8 mouse cellular contexts compared by ENCODE assay signal in the genomic region with DNA sequence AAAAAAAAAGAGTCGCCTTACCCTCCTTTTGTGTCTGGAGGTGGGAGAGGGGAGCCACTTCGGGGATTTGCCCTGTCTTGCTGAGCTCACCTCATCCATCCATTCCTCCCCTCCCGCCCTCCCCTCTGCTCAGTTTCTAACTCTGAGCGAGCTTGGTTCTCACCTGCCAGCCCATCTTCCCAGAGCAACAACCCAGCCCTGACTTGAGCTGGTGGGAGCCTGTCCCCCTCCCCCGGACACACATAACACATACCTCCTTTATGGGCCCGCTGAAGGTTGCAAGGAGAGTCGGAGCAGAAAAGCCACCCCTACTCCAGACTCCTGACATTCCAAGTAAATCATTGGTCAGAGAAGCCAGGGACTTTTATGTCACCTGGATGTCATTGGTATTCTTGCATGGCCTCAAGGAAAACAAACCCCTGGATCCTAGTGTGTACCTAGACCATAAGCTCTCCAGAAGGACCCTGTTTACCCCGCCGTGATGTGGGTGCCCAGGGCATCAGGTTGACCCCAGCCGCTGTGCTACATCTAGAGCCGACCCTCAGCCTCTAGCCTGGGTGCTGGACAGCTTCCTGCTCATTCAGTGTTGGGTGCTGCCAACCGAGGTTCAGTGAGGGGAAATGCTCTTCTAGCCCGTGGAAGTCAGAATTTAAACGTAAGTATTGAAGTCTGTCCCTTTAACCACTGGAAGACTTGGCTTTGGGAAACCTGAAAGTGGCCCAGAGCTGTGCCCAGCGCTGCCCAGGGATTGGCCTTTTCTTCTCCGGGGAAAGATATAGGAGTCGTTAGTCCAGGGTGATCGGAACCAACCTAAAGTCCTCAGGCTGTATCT. TPM values are rescaled to one million over a fixed set of nuclear protein-coding genes. Genes with fewer than 3 reads are reported as not detected.
A peak's percentile ranks its signal among the peaks of the same experiment; 100 is the strongest.
DNase-seq lines count a peak whose midpoint lies in the region; ATAC-seq and TF ChIP-seq lines count a peak whose summit lies in the region.

No protein-coding gene starts in this region.

- WGBS in forebrain, embryonic 12.5 days, result 7% methylated on average over 16 of the region's 18 CpGs
- 8% methylated on average over 17 of the region's 18 CpGs for WGBS in limb, embryonic 11.5 days
- WGBS in neural tube, embryonic 13.5 days, result 8% methylated on average over 18 of the region's 18 CpGs

- H3K9me3 ChIP-seq in forebrain, embryonic 12.5 days, result no peaks in the 10 kb centered on the region
- no peaks in the 10 kb centered on the region for H3K9me3 ChIP-seq in limb, embryonic 11.5 days (ENCODE audit: control insufficient read depth, low read length)
- no peaks in the 10 kb centered on the region for H3K9me3 ChIP-seq in neural tube, embryonic 13.5 days

- H3K4me3 ChIP-seq in left cerebral cortex, adult 2 months, result peak overlapping the region; percentile 18; the same call in 1 of the 2 replicates
- no peak overlapping the region for H3K4me3 ChIP-seq in forebrain, embryonic 12.5 days (replicated peaks)
- no peak overlapping the region for H3K4me3 ChIP-seq in limb, embryonic 11.5 days (ENCODE audit: low read depth, low read length)
- no peak overlapping the region for H3K4me3 ChIP-seq in neural tube, embryonic 13.5 days

- intact Hi-C loops in left cerebral cortex, adult 2 months (cut with DNase I), result loop anchor here (1.0 to 10.0 kb wide), 3 partner anchors 132 to 246 kb away; a partner anchor contains a TSS

- H3K4me1 ChIP-seq in forebrain, embryonic 12.5 days, result peaks cover 34% of the 10 kb centered on the region
- peaks cover 32% of the 10 kb centered on the region for H3K4me1 ChIP-seq in limb, embryonic 11.5 days (ENCODE audit: control insufficient read depth, insufficient read depth, low read length)
- peaks cover 34% of the 10 kb centered on the region for H3K4me1 ChIP-seq in neural tube, embryonic 13.5 days (replicated peaks)

- H3K27ac ChIP-seq in left cerebral cortex, adult 2 months, result peak overlapping the region; percentile 71
- H3K27ac ChIP-seq in forebrain, embryonic 12.5 days, result peak overlapping the region; percentile 70
- H3K27ac ChIP-seq in limb, embryonic 11.5 days (replicated peaks; ENCODE audit: low read depth, low read length), result peak overlapping the region; percentile 59; the same call in 1 of the 2 replicates
- H3K27ac ChIP-seq in neural tube, embryonic 13.5 days (replicated peaks), result no peak overlapping the region

- no peaks in the 10 kb centered on the region for H3K36me3 ChIP-seq in forebrain, embryonic 12.5 days (replicated peaks)
- H3K36me3 ChIP-seq in limb, embryonic 11.5 days (ENCODE audit: control insufficient read depth, insufficient read depth, low read length), result no peaks in the 10 kb centered on the region
- no peaks in the 10 kb centered on the region for H3K36me3 ChIP-seq in neural tube, embryonic 13.5 days

- peaks cover 10% of the 10 kb centered on the region; the same call in 1 of the 2 replicates for H3K27me3 ChIP-seq in forebrain, embryonic 12.5 days
- no peaks in the 10 kb centered on the region for H3K27me3 ChIP-seq in limb, embryonic 11.5 days (ENCODE audit: control insufficient read depth, insufficient read depth, low read length)
- H3K27me3 ChIP-seq in neural tube, embryonic 13.5 days, result peaks cover 4% of the 10 kb centered on the region; the same call in 1 of the 2 replicates

- 0 out of 2 replicates have a peak, but pooled peaks have one; percentile 16 for ATAC-seq in forebrain, embryonic 12.5 days (ENCODE audit: low FRiP score)
- ATAC-seq in limb, embryonic 11.5 days (ENCODE audit: insufficient number of reproducible peaks, low FRiP score, low TSS enrichment, low read depth), result peak; percentile 24; the same call in 1 of the 2 replicates
- peak; percentile 24 for ATAC-seq in neural tube, embryonic 13.5 days (ENCODE audit: low read depth)

- TF ChIP-seq CTCF in left cerebral cortex, adult 2 months (IDR thresholded peaks at IDR 0.05), result no peak

- H3K9ac ChIP-seq in forebrain, embryonic 12.5 days, result peak overlapping the region; percentile 2; the same call in 1 of the 2 replicates
- no peak overlapping the region; the same call in 1 of the 2 replicates for H3K9ac ChIP-seq in limb, embryonic 11.5 days (ENCODE audit: low read length)
- peak overlapping the region; percentile 47 for H3K9ac ChIP-seq in neural tube, embryonic 13.5 days

- H3K4me2 ChIP-seq in forebrain, embryonic 12.5 days, result peak overlapping the region; percentile 38
- H3K4me2 ChIP-seq in limb, embryonic 11.5 days (ENCODE audit: low read depth, severe bottlenecking), result peak overlapping the region; percentile 21
- H3K4me2 ChIP-seq in neural tube, embryonic 13.5 days, result peak overlapping the region; percentile 40

- DNase-seq in left cerebral cortex, adult 2 months (ENCODE audit: extremely low spot score in 1 of 2, low spot score in 2 of 2), result no peak
- no peak for DNase-seq in left cerebral cortex, adult 9 months (ENCODE audit: low spot score in 2 of 2)
- DNase-seq in limb, embryonic 11.5 days (ENCODE audit: low spot score), result peak; percentile 46
- DNase-seq in adrenal gland, adult (ENCODE audit: inconsistent age in 2 of 2, low spot score in 1 of 2), result no peak
- no peak for DNase-seq in cerebellum, adult 9-10 months
- DNase-seq in right cerebral cortex, postnatal 4 days, result no peak

RNA-seq across cellular contexts. Expression of a gene that starts 8.0 kb away (rescaled TPM):
- total RNA-seq in left cerebral cortex, adult 2 months (2021), result 100 to 1,000 TPM; 273 to 308 TPM
- 757 and 770 TPM in 2 replicates for polyA plus RNA-seq in forebrain, embryonic 12.5 days (2016; fragmentation: Nextera tagmentation; extraction: Ambion mirVana)
- 1,049 and 1,075 TPM in 2 replicates for polyA plus RNA-seq in limb, embryonic 11.5 days (2014; fragmentation: Nextera tagmentation; extraction: Ambion mirVana)
- polyA plus RNA-seq in neural tube, embryonic 13.5 days (2015; fragmentation: Nextera tagmentation; extraction: Ambion mirVana), result 576 and 729 TPM in 2 replicates

RNA-seq across cellular contexts. Expression of a gene that starts 16.9 kb away (rescaled TPM):
- total RNA-seq in left cerebral cortex, adult 2 months (2021), result 10 to 100 TPM; 16.0 to 18.7 TPM
- polyA plus RNA-seq in forebrain, embryonic 12.5 days (2016; fragmentation: Nextera tagmentation; extraction: Ambion mirVana), result 38.0 and 42.6 TPM in 2 replicates
- 41.9 and 42.6 TPM in 2 replicates for polyA plus RNA-seq in limb, embryonic 11.5 days (2014; fragmentation: Nextera tagmentation; extraction: Ambion mirVana)
- 27.9 and 31.0 TPM in 2 replicates for polyA plus RNA-seq in neural tube, embryonic 13.5 days (2015; fragmentation: Nextera tagmentation; extraction: Ambion mirVana)

RNA-seq across cellular contexts. Expression of a gene that starts 26.0 kb away (rescaled TPM):
- total RNA-seq in left cerebral cortex, adult 2 months (2021), result 10 to 100 TPM; 12.2 to 14.1 TPM
- 4.4 TPM in 2 replicates for polyA plus RNA-seq in forebrain, embryonic 12.5 days (2016; fragmentation: Nextera tagmentation; extraction: Ambion mirVana)
- 7.9 and 9.3 TPM in 2 replicates for polyA plus RNA-seq in limb, embryonic 11.5 days (2014; fragmentation: Nextera tagmentation; extraction: Ambion mirVana)
- 5.9 and 6.9 TPM in 2 replicates for polyA plus RNA-seq in neural tube, embryonic 13.5 days (2015; fragmentation: Nextera tagmentation; extraction: Ambion mirVana)

RNA-seq across cellular contexts. Expression of a gene that starts 26.2 kb away (rescaled TPM):
- total RNA-seq in left cerebral cortex, adult 2 months (2021), result 10 to 100 TPM; 38.4 to 38.6 TPM
- polyA plus RNA-seq in forebrain, embryonic 12.5 days (2016; fragmentation: Nextera tagmentation; extraction: Ambion mirVana), result 37.7 and 39.0 TPM in 2 replicates
- 39.6 and 43.2 TPM in 2 replicates for polyA plus RNA-seq in limb, embryonic 11.5 days (2014; fragmentation: Nextera tagmentation; extraction: Ambion mirVana)
- 49.7 and 57.4 TPM in 2 replicates for polyA plus RNA-seq in neural tube, embryonic 13.5 days (2015; fragmentation: Nextera tagmentation; extraction: Ambion mirVana)

RNA-seq across cellular contexts. Expression of a gene that starts 31.8 kb away (rescaled TPM):
- 100 to 1,000 TPM; 202 to 207 TPM for total RNA-seq in left cerebral cortex, adult 2 months (2021)
- 299 and 311 TPM in 2 replicates for polyA plus RNA-seq in forebrain, embryonic 12.5 days (2016; fragmentation: Nextera tagmentation; extraction: Ambion mirVana)
- 162 and 172 TPM in 2 replicates for polyA plus RNA-seq in limb, embryonic 11.5 days (2014; fragmentation: Nextera tagmentation; extraction: Ambion mirVana)
- polyA plus RNA-seq in neural tube, embryonic 13.5 days (2015; fragmentation: Nextera tagmentation; extraction: Ambion mirVana), result 257 and 262 TPM in 2 replicates
